Mouse (Mus musculus) forelimb bud, embryonic 11.5 days (tissue): ENCODE results near the gene Snx14.

Experiments
- DNase-seq: peaks from one replicate; pipeline ENCODE4 v3.0.0-alpha.2; 2012; ENCODE audit warnings: low read depth, low spot score

Snx14 gene

DNA sequence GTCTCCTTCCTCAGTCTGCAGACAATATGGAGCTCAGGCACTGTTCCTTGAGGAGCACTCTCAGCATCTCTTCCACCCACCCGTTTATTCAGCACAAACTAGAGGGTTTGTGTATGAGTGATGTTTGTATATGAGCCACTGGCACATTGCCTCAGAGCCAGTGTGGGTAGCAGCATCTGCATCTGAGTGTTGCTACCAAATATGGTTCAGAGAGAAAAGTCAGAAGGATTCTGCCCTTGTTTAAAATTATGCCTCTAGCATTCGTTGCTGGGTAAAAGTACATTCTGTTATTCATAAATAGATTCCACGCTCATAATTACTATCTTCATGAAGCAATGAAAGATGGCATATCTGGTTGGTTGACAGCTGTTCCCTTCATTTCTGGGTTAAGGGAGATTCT is 96.1 kb downstream of the Snx14 start:
- DNase-seq, result no peak

DNA sequence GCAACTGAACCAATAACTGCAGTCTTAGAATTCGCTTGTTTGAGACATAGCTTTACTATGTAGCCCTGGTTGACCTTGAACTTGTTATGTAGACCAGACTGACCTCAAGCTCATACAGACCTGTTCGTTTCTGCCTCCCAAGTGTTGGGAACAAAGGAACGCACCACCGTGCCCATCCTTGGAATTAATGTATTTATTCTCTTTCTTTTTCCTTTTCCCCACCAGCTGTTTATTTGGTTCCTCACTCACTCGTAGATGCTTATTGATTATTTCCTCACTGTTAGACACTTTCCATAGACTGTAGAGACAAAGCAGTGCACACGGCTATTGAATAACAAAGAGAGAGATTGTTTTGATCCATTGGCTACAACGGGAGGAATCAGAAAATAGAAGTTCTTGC is 96.5 kb downstream of the Snx14 start:
- DNase-seq, result no peak

DNA sequence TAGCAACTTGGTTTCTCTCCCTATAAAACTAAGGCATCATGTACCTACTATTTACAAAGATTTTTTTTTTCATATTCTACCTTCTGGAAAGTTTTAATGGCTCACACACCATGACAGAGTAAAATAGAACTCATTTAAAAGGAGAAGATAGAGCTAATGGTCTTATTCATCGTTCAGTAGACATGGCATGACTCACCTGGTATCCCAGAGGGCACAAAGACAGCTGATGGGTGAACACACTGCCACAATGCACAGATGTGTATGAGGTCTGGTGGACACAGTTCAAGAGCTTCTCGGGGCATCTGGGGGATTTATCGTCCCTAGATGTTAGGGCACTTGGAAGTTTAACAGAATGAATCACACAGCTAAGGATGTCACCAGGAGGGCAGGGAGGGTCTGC is 97.9 kb downstream of the Snx14 start:
- no peak for DNase-seq

DNA sequence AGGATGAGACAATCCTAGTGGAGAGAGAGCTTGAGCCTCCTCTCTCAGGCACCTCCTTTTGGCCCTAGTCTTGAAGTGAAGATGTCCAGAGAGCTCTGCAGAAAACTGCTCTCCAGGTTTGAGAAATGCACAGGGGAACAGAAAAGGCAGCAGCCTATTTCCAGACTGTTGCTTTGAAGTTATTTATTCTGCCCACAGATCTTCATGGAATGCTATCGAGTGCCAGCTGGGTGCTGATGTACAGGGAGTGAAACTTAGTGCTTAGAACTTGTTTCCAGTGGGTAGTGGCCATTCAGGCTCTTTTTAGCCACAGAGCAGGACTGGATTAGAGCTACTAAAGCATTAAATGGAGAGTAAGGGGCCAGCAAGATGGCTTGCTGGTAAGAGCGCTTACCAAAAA is 102.9 kb downstream of the Snx14 start:
- DNase-seq, result no peak

DNA sequence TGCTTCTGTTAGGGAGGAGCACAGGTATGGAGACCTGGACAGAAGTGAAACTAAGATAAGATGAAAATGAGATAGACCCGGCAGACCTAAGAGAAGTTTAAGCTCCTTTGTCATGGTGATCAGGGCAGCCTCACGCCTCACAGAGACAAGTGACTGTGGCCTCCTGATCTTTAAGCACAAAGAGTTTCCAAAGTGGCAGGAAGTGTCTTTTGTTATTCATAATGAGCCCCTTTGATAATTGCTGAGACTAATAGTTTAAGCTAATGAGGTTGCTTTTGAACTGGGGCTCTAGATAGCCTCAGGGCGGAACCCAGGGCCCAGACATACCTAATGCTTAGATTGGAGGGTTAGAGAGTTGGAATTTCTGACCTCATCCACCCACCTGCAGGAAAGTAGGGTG is 106.3 kb downstream of the Snx14 start:
- peak; percentile 12 for DNase-seq

DNA sequence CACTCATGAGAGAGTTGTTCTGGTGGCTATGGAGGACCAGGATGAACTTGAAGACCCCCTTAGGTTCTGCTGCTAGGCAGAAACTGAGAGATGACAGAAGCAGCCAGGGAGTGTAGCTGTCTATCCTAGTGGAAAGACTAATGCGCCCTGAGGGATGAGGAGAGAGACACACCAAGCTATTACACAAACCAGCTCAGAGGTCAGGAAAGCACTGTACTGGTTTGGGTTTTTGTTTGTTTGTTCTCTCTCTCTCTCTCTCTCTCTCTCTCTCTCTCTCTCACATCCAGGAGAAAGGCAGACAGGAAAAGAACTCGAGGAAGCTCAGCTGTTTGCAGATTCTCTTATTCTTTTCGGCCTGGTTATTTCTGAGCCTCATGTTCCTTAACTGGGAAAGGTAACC is 108.4 kb downstream of the Snx14 start:
- DNase-seq, result no peak

DNA sequence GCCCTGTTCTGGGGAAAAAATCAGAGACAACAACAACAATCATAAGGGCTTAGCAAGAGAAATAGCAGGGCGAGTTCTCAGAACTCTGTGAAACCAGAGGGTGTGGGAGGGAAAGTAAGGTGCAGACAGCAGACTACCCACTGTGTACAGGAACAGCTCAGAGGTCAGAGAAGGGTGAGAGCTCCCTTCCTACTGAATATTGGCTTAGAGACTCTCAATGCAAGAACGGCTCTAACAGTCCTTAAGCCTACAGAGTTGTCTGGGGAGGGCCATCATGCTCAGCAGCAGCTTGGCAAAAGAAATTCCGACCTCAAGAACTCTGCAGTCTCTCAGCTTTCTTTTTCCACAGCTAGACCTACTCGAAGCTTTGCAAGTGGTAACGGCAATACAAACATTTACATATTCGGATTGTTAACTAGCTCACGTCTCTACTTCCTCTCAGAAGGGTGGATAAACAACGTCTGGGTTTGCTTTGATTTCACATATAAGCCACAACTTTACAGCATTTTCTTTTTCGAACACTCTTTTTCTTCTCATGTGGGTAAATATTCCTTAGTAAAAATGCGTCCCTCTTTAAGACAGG is 109.5 kb downstream of the Snx14 start:
- DNase-seq, result no peak

DNA sequence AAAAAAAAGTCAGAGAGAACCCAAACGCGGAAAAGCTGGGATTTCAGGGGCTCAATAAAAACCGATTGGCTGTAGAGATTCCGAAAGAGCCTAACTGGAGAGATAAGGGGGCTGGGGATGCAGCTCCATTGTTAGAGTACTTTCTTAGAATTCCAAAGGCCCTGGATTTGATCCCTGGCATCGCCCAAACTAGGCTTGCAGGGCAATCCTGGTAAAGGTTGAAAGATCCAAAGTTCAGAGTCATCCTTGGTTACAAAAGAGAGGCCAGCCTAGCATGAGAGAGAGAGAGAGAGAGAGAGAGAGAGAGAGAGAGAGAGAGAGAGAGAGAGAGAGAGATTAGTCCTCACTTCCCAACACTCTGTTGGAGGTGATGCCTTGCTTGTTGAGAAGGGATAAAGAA is 110.1 kb downstream of the Snx14 start:
- DNase-seq, result no peak

DNA sequence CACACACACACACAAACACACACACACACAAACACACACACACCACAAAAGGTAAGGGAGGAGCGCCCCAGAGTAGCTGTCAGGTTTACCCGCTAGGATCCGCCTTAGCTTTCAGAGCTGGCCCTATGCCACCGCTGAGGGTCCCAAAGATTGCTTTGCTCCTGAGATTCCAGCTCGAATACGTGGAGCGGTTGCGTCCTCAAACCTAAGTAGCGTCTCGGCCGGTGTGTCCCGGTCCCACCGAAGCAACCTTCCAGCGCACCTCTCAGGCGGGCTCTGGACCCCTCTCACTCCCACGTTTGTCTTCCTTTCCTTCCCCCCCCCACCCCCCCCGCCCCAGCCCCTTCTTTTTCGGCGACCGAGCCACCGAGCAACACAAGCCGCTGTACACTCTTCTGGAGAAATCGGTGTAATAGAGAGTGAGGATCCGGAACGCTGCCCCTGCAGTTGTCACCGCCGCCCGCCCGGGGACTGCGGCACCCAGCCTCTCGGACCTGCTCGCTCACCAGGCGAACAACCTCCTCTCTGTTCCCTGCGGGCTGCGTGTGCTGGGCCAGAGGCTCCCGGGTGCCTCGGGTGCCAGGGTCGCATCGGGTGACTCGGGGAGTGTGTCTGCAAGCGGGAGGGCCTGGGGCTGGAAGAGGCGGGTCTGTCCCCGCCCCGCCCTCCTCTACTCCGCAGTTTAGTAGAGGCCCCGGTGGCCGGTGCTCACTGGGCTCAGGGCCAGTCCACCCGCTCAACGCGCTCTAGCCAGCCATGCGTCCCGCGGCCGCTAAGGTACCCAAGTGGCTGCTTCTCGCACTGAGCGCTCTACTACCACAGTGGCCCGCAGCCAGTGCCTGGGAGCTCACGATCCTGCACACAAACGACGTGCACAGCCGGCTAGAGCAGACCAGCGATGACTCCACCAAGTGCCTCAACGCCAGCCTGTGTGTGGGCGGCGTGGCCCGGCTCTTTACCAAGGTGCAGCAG is 111.5 kb downstream of the Snx14 start, which contains the start of gene Nt5e:
TSS of gene Nt5e (plus strand) at position 268 of the 972 bp plus-strand sequence.
- DNase-seq, result peak; percentile 67
